Mouse (Mus musculus) neural tube, embryonic 14.5 days (tissue): Measurements from ENCODE around the gene Armcx5. TPM values are rescaled to one million over a fixed set of nuclear protein-coding genes. Genes with fewer than 3 reads are reported as not detected.
"Not testable (repeated sequence)": the region's sequence is repeated elsewhere in the genome, so short reads cannot be mapped to it uniquely, and the experiment has no call there.

Source experiments
- ATAC-seq: fragments of 200-750 bp; cut with Nextera tagmentation; 2 replicates; pipeline ENCODE4 v1.8.0; 2017; ENCODE audit warnings: low read depth, mild to moderate bottlenecking, moderate TSS enrichment, moderate library complexity
- H3K27ac ChIP-seq: fragments of 300-500 bp; sonication (generic); 2 replicates; pipeline ENCODE4 v1.5.1; 2014; ENCODE audit warnings: low read depth, mild to moderate bottlenecking, control low read depth, low read length, moderate library complexity, mixed read lengths
- H3K27me3 ChIP-seq: fragments of 300-500 bp; sonication (generic); 2 replicates; pipeline ENCODE4 v1.6.1; 2014; ENCODE audit warnings: low read length; ENCODE audit not compliant: control insufficient read depth, insufficient read depth
- H3K36me3 ChIP-seq: fragments of 300-500 bp; sonication (generic); 2 replicates; pipeline ENCODE4 v1.6.1; 2014; ENCODE audit warnings: low read length, mixed read lengths; ENCODE audit not compliant: control insufficient read depth, insufficient read depth
- H3K4me1 ChIP-seq: fragments of 300-500 bp; sonication (generic); 2 replicates; pipeline ENCODE4 v1.6.1; 2014; ENCODE audit warnings: low read length; ENCODE audit not compliant: control insufficient read depth, insufficient read depth
- H3K4me2 ChIP-seq: fragments of 300-500 bp; sonication (generic); 2 replicates; pipeline ENCODE4 v1.6.1; 2014; ENCODE audit warnings: mild to moderate bottlenecking, low read depth, low read length, control low read depth
- H3K4me3 ChIP-seq: fragments of 300-500 bp; sonication (generic); 2 replicates; pipeline ENCODE4 v1.5.1; 2014; ENCODE audit warnings: low read depth, low read length, control low read depth, mixed read lengths
- H3K9ac ChIP-seq: fragments of 300-500 bp; sonication (generic); replicated peaks from 2 replicates; pipeline ENCODE4 v1.6.1; 2014; ENCODE audit warnings: low read depth, mild to moderate bottlenecking, control low read depth, low read length, mixed read lengths
- H3K9me3 ChIP-seq: fragments of 300-500 bp; sonication (generic); 2 replicates; pipeline ENCODE4 v1.6.1; 2016; ENCODE audit warnings: low read length; ENCODE audit not compliant: control insufficient read depth
- whole genome bisulfite sequencing: fragments of 180-500 bp; shearing (Covaris S2); extraction: QIAGEN DNeasy Blood & Tissue Kit; methylation state at CpG from one replicate; pipeline ENCODE4 v1.1.7; 2014; 5-methylcytosine and 5-hydroxymethylcytosine counted together
- polyA plus RNA-seq: library from polyadenylated mRNA; unstranded; fragments of >200 nt; fragmentation: Nextera tagmentation; extraction: Ambion mirVana; gene quantifications from 2 replicates; pipeline ENCODE4 v1.2.1, GENCODE M21; 2014

The Armcx5 gene
- polyA plus RNA-seq: 10.3 and 11.2 TPM in 2 replicates

- peak within 1 kb of the TSS; percentile 62 for H3K9ac ChIP-seq
- no peaks in the 10 kb centered on the region for H3K27me3 ChIP-seq
- peak within 1 kb of the TSS; percentile 86 for H3K27ac ChIP-seq
- WGBS: 13% methylated on average over 48 of the region's 48 CpGs
- 0 out of 2 replicates have a peak, but pooled peaks cover 4% of the 10 kb centered on the region for H3K4me1 ChIP-seq
- peak within 1 kb of the TSS; percentile 54 for H3K4me3 ChIP-seq
- no peaks in the 10 kb centered on the region for H3K9me3 ChIP-seq
- peak; percentile 99 for ATAC-seq
- peak within 1 kb of the TSS; percentile 47 for H3K4me2 ChIP-seq
- no peaks in the 10 kb centered on the region for H3K36me3 ChIP-seq
Measured at GRCm38 (mm10) chrX:135742304-135743055, at the start of gene Armcx5, which contains the start of gene Gprasp1. Gene Armcx5, plus strand, starts transcription at chrX:135742733. Gene Gprasp1, plus strand, starts transcription at chrX:135742733.

- no peaks in the 10 kb centered on the region for H3K27me3 ChIP-seq
- no peaks in the 10 kb centered on the region for H3K4me1 ChIP-seq
- H3K9me3 ChIP-seq: no peaks in the 10 kb centered on the region
- no peak for ATAC-seq
- no peak within 1 kb of the TSS for H3K9ac ChIP-seq
- no peak within 1 kb of the TSS for H3K4me3 ChIP-seq
- H3K27ac ChIP-seq: no peak within 1 kb of the TSS
- no peaks in the 10 kb centered on the region for H3K36me3 ChIP-seq
- WGBS: 64% methylated on average over 1 of the region's 1 CpGs
- no peak within 1 kb of the TSS for H3K4me2 ChIP-seq
Measured at GRCm38 (mm10) chrX:135693633-135694032, 48.9 kb upstream of the Armcx5 start, which contains the start of gene Tcp11x2. Gene Tcp11x2, minus strand, starts transcription at chrX:135693790.

- no peak overlapping the region for H3K27ac ChIP-seq
- no peaks in the 10 kb centered on the region for H3K36me3 ChIP-seq
- H3K4me3 ChIP-seq: no peak overlapping the region
- H3K9me3 ChIP-seq: no peaks in the 10 kb centered on the region
- WGBS: 97% methylated on average over 1 of the region's 1 CpGs
- no peaks in the 10 kb centered on the region for H3K4me1 ChIP-seq
- no peak overlapping the region for H3K9ac ChIP-seq
- H3K27me3 ChIP-seq: no peaks in the 10 kb centered on the region
- no peak for ATAC-seq
- no peak overlapping the region for H3K4me2 ChIP-seq
Measured at GRCm38 (mm10) chrX:135703111-135703510, 39.4 kb upstream of the Armcx5 start.

- Histone ChIP-seq H3K4me3 (no peak overlapping the region), H3K36me3 (no peaks in the 10 kb centered on the region), H3K4me2 (no peak overlapping the region), H3K9me3 (no peaks in the 10 kb centered on the region), H3K27me3 (no peaks in the 10 kb centered on the region), H3K27ac (no peak overlapping the region), H3K4me1 (no peaks in the 10 kb centered on the region), H3K9ac (no peak overlapping the region)
- ATAC-seq: no peak
- 38% methylated on average over 2 of the region's 2 CpGs for WGBS
Measured at GRCm38 (mm10) chrX:135704349-135704748, 38.2 kb upstream of the Armcx5 start.

GRCm38 (mm10) chrX:135712845-135713244, 29.7 kb upstream of the Armcx5 start:
- no peak for ATAC-seq
- Histone ChIP-seq H3K4me1 (no peaks in the 10 kb centered on the region), H3K4me3 (no peak overlapping the region), H3K9ac (no peak overlapping the region), H3K36me3 (no peaks in the 10 kb centered on the region), H3K4me2 (no peak overlapping the region), H3K9me3 (no peaks in the 10 kb centered on the region), H3K27ac (no peak overlapping the region), H3K27me3 (no peaks in the 10 kb centered on the region)
- 80% methylated on average over 2 of the region's 2 CpGs for WGBS

GRCm38 (mm10) chrX:135725161-135725560, 17.4 kb upstream of the Armcx5 start, which contains the start of gene Tmsb15a:
Gene Tmsb15a, minus strand, starts transcription at chrX:135725261.
- H3K9me3 ChIP-seq: no peaks in the 10 kb centered on the region
- H3K9ac ChIP-seq: no peak within 1 kb of the TSS
- no peaks in the 10 kb centered on the region for H3K36me3 ChIP-seq
- ATAC-seq: no peak
- no peak within 1 kb of the TSS for H3K4me2 ChIP-seq
- H3K4me1 ChIP-seq: no peaks in the 10 kb centered on the region
- no peak within 1 kb of the TSS for H3K27ac ChIP-seq
- H3K27me3 ChIP-seq: no peaks in the 10 kb centered on the region
- WGBS: 91% methylated on average over 10 of the region's 10 CpGs
- H3K4me3 ChIP-seq: no peak within 1 kb of the TSS

- no peaks in the 10 kb centered on the region for H3K27me3 ChIP-seq
- no peak overlapping the region for H3K4me3 ChIP-seq
- no peaks in the 10 kb centered on the region for H3K36me3 ChIP-seq
- no peaks in the 10 kb centered on the region for H3K9me3 ChIP-seq
- no peak overlapping the region for H3K9ac ChIP-seq
- no peak overlapping the region for H3K27ac ChIP-seq
- no peak overlapping the region for H3K4me2 ChIP-seq
- 93% methylated on average over 2 of the region's 2 CpGs for WGBS
- no peak for ATAC-seq
- H3K4me1 ChIP-seq: 0 out of 2 replicates have a peak, but pooled peaks cover 4% of the 10 kb centered on the region
Measured at GRCm38 (mm10) chrX:135738730-135739520, 3.6 kb upstream of the Armcx5 start.

- H3K27ac ChIP-seq: peak overlapping the region; percentile 86
- 0 out of 2 replicates have a peak, but pooled peaks cover 4% of the 10 kb centered on the region for H3K4me1 ChIP-seq
- no peaks in the 10 kb centered on the region for H3K27me3 ChIP-seq
- H3K9ac ChIP-seq: peak overlapping the region; percentile 62
- whole genome bisulfite sequencing: 28% methylated on average over 7 of the region's 7 CpGs
- peak overlapping the region; percentile 54 for H3K4me3 ChIP-seq
- no peaks in the 10 kb centered on the region for H3K36me3 ChIP-seq
- peak overlapping the region; percentile 47 for H3K4me2 ChIP-seq
- no peaks in the 10 kb centered on the region for H3K9me3 ChIP-seq
- ATAC-seq: peak; percentile 50; the same call in 1 of the 2 replicates
Measured at GRCm38 (mm10) chrX:135743056-135743355, 473 bp downstream of the Armcx5 start.

GRCm38 (mm10) chrX:135745376-135745775, 2.8 kb downstream of the Armcx5 start:
- H3K4me1 ChIP-seq, H3K4me3 ChIP-seq, H3K27ac ChIP-seq, H3K27me3 ChIP-seq, H3K9me3 ChIP-seq, H3K4me2 ChIP-seq, ATAC-seq, H3K36me3 ChIP-seq, H3K9ac ChIP-seq: not testable (repeated sequence)
- WGBS: 88% methylated on average over 3 of the region's 3 CpGs
